Mouse (Mus musculus) cerebellum, adult 2 months (tissue): ENCODE measurements around the gene Sf3a2. TPM values are rescaled to one million over a fixed set of nuclear protein-coding genes. Genes with fewer than 3 reads are reported as not detected.
A peak's percentile ranks its signal among the peaks of the same experiment; 100 is the strongest.

Experiments
- DNase-seq, 2 experiments: peaks; one replicate each; pipeline ENCODE4 v3.0.0; 2021
- H3K27ac ChIP-seq: fragments of 200-500 bp; 2 replicates; pipeline ENCODE4 v1.5.1; 2012; ENCODE audit warnings: low read length, control low read depth, inconsistent platforms; ENCODE audit not compliant: insufficient read depth
- H3K27me3 ChIP-seq: fragments of 200-500 bp; 2 replicates; pipeline ENCODE4 v1.6.1; 2012; ENCODE audit warnings: inconsistent platforms, mild to moderate bottlenecking, low read length, moderate library complexity; ENCODE audit not compliant: control insufficient read depth, insufficient read depth
- H3K4me1 ChIP-seq: fragments of 200-500 bp; 2 replicates; pipeline ENCODE4 v1.6.1; 2011; ENCODE audit warnings: low read length; ENCODE audit not compliant: control insufficient read depth, insufficient read depth
- H3K4me3 ChIP-seq: fragments of 200-500 bp; replicated peaks from 2 replicates; pipeline ENCODE3; 2011; ENCODE audit warnings: mild to moderate bottlenecking, low read depth, low read length, control low read depth; ENCODE audit not compliant: insufficient read depth
- CTCF ChIP-seq: fragments of 200-500 bp; IDR thresholded peaks from 2 replicates; pipeline ENCODE4 v1.5.1; 2011; ENCODE audit warnings: low read depth, mild to moderate bottlenecking, control low read depth, low read length, moderate library complexity, borderline replicate concordance; ENCODE audit not compliant: insufficient read depth
- POLR2A ChIP-seq: fragments of 200-500 bp; IDR thresholded peaks from 2 replicates; pipeline ENCODE4 v1.6.1; 2011; ENCODE audit warnings: low read length, control low read depth, borderline replicate concordance; ENCODE audit not compliant: insufficient read depth
- WGBS: fragments of 180-500 bp; shearing (Covaris S2); methylation state at CpG from one replicate; pipeline ENCODE4 v1.1.7; 2018; 5-methylcytosine and 5-hydroxymethylcytosine counted together
- polyA plus RNA-seq: library from polyadenylated mRNA; depleted of rRNA; stranded (reverse); fragments of >200 nt; gene quantifications from 2 replicates; pipeline ENCODE4 v1.2.3, GENCODE M21; 2012; rRNA removed

Gene Sf3a2
- 52.0 and 66.4 TPM in 2 replicates for polyA plus RNA-seq

GRCm38 (mm10) chr10:80798150-80799006 lies at the start of gene Sf3a2, which contains the start of gene Plekhj1:
Gene Sf3a2, plus strand, starts transcription at chr10:80798198.
Gene Plekhj1, minus strand, starts transcription at chr10:80798626.
- WGBS: under 1% methylated on average over 104 of the region's 104 CpGs
- TF ChIP-seq POLR2A (peak; percentile 94; the same call in 1 of the 2 replicates), CTCF (no peak)
- peak within 1 kb of the TSS; percentile 78 for H3K27ac ChIP-seq

GRCm38 (mm10) chr10:80748609-80749008 lies 49.4 kb upstream of the Sf3a2 start:
- Histone ChIP-seq H3K27ac (no peak overlapping the region), H3K27me3 (no peaks in the 10 kb centered on the region), H3K4me1 (peaks cover 6% of the 10 kb centered on the region; the same call in 1 of the 2 replicates), H3K4me3 (no peak overlapping the region)
- WGBS: 51% methylated on average over 6 of the region's 6 CpGs
- no peak for DNase-seq
- TF ChIP-seq POLR2A (no peak), CTCF (no peak)

More at GRCm38 (mm10) chr10:80798150-80799006, at the start of gene Sf3a2, which contains the start of gene Plekhj1:
- H3K27me3 ChIP-seq: no peaks in the 10 kb centered on the region
- peak within 1 kb of the TSS; percentile 73 for H3K4me3 ChIP-seq
- DNase-seq: peak; percentile 97 to 99
- H3K4me1 ChIP-seq: peaks cover 21% of the 10 kb centered on the region

GRCm38 (mm10) chr10:80751188-80751832 lies 46.7 kb upstream of the Sf3a2 start:
- no peaks in the 10 kb centered on the region for H3K27me3 ChIP-seq
- H3K27ac ChIP-seq: peak overlapping the region; percentile 63
- WGBS: 6% methylated on average over 16 of the region's 16 CpGs
- peaks cover 8% of the 10 kb centered on the region; the same call in 1 of the 2 replicates for H3K4me1 ChIP-seq
- peak; percentile 72 to 88 for DNase-seq
- TF ChIP-seq CTCF (peak; percentile 65), POLR2A (no peak)
- H3K4me3 ChIP-seq: peak overlapping the region; percentile 30

GRCm38 (mm10) chr10:80752079-80752625 lies 45.8 kb upstream of the Sf3a2 start:
- no peaks in the 10 kb centered on the region for H3K27me3 ChIP-seq
- H3K4me3 ChIP-seq: no peak overlapping the region
- WGBS: under 1% methylated on average over 6 of the region's 6 CpGs
- H3K27ac ChIP-seq: peak overlapping the region; percentile 63; the same call in 1 of the 2 replicates
- H3K4me1 ChIP-seq: peaks cover 14% of the 10 kb centered on the region
- TF ChIP-seq CTCF (no peak), POLR2A (no peak)
- DNase-seq: peak; percentile 54 to 67

GRCm38 (mm10) chr10:80754594-80755290 lies 43.3 kb upstream of the Sf3a2 start, which contains the start of gene Dot1l:
Gene Dot1l, plus strand, starts transcription at chr10:80755206.
- peak within 1 kb of the TSS; percentile 84 for H3K27ac ChIP-seq
- TF ChIP-seq CTCF: no peak
- peak; percentile 51; the same call in 1 of the 2 replicates for TF ChIP-seq POLR2A
- no peaks in the 10 kb centered on the region for H3K27me3 ChIP-seq

GRCm38 (mm10) chr10:80755291-80756015 lies 42.5 kb upstream of the Sf3a2 start:
- Histone ChIP-seq H3K27ac (peak overlapping the region; percentile 84), H3K27me3 (no peaks in the 10 kb centered on the region), H3K4me1 (peaks cover 44% of the 10 kb centered on the region), H3K4me3 (peak overlapping the region; percentile 97)
- no peak for DNase-seq
- 1% methylated on average over 58 of the region's 75 CpGs for WGBS
- no peak for TF ChIP-seq POLR2A
- no peak for TF ChIP-seq CTCF

More at GRCm38 (mm10) chr10:80754594-80755290, 43.3 kb upstream of the Sf3a2 start, which contains the start of gene Dot1l:
- Histone ChIP-seq H3K4me3 (peak within 1 kb of the TSS; percentile 97), H3K4me1 (peaks cover 40% of the 10 kb centered on the region)
- WGBS: under 1% methylated on average over 54 of the region's 57 CpGs
- peak; percentile 98 for DNase-seq
